Mouse (Mus musculus): Measurements from ENCODE around the gene Acot7. TPM values are rescaled to one million over a fixed set of nuclear protein-coding genes. Genes with fewer than 3 reads are reported as not detected.

The Acot7 gene
- polyA plus RNA-seq, 1 experiment from 2014 or later: 102 TPM

- CTCF ChIA-PET: interaction anchor here (1.0 kb wide), 1 partner anchor 15 kb away, joined by 3 read pairs; no protein-coding TSS in a partner anchor
- DNase-seq (ENCODE audit: low read depth, low spot score) (no peak), ATAC-seq (no peak)
- no peaks in the 10 kb centered on the region for H3K27me3 ChIP-seq
- in situ Hi-C loops (cut with MboI; ENCODE audit: low pct_unique_long_range_greater_than_20kb): no loop called here
- no peak for TF ChIP-seq CTCF (IDR thresholded peaks at IDR 0.05)
- POLR2A ChIA-PET: no interaction called here
Observed at GRCm38 (mm10) chr4:152190096-152190653, 12.2 kb downstream of the Acot7 start.

- ATAC-seq: no peak
- in situ Hi-C loops (cut with MboI; ENCODE audit: low pct_unique_long_range_greater_than_20kb): no loop called here
- no peak for DNase-seq (ENCODE audit: low read depth, low spot score)
- CTCF ChIA-PET: interaction anchor here (1.0 kb wide), 1 partner anchor 14 kb away, joined by 3 read pairs; no protein-coding TSS in a partner anchor
- H3K27me3 ChIP-seq: no peaks in the 10 kb centered on the region
- TF ChIP-seq CTCF (IDR thresholded peaks at IDR 0.05): no peak
- POLR2A ChIA-PET: no interaction called here
Observed at GRCm38 (mm10) chr4:152190701-152191100, 12.8 kb downstream of the Acot7 start.

DNA sequence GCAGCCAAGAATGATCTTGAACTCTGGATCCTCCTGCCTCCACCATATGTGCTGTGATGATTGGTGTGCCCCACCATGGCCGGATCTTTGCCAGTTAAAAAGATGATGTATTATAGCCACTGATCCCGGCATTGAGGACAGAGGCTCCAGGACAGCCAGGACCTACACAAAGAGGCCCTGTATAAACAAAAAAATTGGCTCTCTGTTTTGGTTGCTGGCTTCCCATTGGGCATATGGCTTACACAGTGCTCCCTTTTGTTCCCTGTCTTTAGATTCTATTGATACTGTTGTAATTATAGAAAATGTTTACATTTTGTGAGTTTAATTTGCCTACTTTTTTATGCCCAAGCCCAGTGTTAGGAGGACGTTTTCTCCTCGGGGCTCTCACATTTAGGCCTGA is 14.6 kb downstream of the Acot7 start:
- DNase-seq (ENCODE audit: low read depth, low spot score) (no peak), ATAC-seq (no peak)
- no peaks in the 10 kb centered on the region for H3K27me3 ChIP-seq
- no peak for TF ChIP-seq CTCF (IDR thresholded peaks at IDR 0.05)
- in situ Hi-C loops (cut with MboI; ENCODE audit: low pct_unique_long_range_greater_than_20kb): no loop called here
- ChIA-PET CTCF (no interaction called here), POLR2A (interaction anchor here (0.7 kb wide), 1 partner anchor 14 kb away, joined by 4 read pairs; no protein-coding TSS in a partner anchor)

DNA sequence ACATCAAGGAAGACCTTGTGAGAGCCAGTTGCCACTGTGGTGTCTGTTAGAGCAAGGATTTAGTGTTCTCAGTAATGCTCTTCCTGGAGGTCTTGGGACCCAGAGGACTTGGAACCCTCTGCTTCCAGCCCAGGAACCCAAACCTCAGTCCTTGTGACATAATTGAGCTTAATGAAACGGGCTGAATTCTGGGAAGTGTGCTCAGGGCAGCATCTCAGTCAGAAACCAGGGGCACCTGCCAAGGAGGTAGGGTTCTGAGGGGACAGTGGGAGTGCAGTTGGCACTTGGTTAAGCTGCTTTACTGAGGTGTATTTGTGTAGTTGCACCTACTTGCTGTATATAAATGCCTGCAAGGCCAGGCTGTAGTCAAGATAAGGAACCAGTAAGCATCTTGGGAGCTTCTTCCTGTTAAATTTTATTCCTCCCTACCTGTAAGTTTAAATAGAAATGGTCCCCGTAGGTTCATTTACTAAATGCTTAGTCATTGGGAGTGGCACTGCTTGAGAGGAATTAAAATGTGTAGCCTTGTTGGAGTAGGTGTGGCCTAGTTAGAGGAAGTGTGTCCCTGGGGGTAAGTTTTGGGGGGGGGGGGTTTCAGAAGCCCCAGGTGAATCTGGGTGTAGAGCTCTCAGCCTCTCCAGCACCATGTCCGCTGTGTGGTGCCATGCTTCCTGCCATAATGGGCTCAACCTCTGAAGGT is 16.7 kb downstream of the Acot7 start:
- no peak for DNase-seq (ENCODE audit: low read depth, low spot score)
- in situ Hi-C loops (cut with MboI; ENCODE audit: low pct_unique_long_range_greater_than_20kb): no loop called here
- TF ChIP-seq CTCF (IDR thresholded peaks at IDR 0.05): no peak
- no peaks in the 10 kb centered on the region for H3K27me3 ChIP-seq
- ChIA-PET POLR2A (no interaction called here), CTCF (no interaction called here)
- no peak for ATAC-seq

DNA sequence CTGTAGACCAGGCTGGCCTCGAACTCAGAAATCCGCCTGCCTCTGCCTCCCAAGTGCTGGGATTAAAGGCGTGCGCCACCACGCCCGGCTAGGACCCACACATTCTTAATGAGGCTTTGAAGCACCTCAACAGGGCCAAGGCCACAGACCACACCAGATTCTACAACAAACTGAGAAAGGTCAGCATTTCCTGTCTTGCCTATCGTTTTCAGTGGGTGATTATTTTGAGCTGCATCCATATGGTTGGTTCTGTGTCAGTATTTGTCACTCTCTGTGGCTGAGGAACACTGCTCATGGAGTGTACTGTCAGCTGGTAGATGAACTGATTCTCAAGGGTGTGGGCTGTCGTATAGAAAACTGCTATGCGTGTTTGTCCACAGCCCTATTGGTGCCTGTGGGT is 18.3 kb downstream of the Acot7 start:
- CTCF ChIA-PET: no interaction called here
- no peak for TF ChIP-seq CTCF (IDR thresholded peaks at IDR 0.05)
- ATAC-seq: no peak
- POLR2A ChIA-PET: no interaction called here
- no peak for DNase-seq (ENCODE audit: low read depth, low spot score)
- no peaks in the 10 kb centered on the region for H3K27me3 ChIP-seq
- in situ Hi-C loops (cut with MboI; ENCODE audit: low pct_unique_long_range_greater_than_20kb): no loop called here

DNA sequence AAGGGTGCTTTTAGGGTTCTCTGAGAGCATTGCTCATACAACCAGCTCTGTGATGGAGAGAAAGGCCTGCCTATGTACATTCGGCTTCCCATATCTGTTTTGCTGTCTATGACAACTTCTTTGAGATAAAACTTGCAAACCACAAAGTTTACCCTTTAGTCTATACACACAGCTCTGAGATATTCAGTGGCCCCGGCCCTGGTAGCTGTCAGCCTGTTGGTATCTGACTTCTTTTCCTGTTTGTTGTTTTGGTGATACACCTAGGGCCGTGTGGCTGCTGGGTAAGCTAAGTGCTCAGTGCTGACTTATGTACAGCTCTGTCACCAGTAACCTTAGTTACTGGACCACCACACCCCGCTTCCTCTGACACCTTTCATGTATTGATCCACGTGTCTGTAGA is 19.6 kb downstream of the Acot7 start:
- CTCF ChIA-PET: interaction anchor here (0.8 to 1.7 kb wide), 2 partner anchors 12 to 16 kb away, joined by 3 read pairs; no protein-coding TSS in a partner anchor

GRCm38 (mm10) chr4:152199617-152200016 is 21.7 kb downstream of the Acot7 start:
- TF ChIP-seq CTCF (IDR thresholded peaks at IDR 0.05): no peak
- no peak for ATAC-seq
- in situ Hi-C loops (cut with MboI; ENCODE audit: low pct_unique_long_range_greater_than_20kb): no loop called here
- CTCF ChIA-PET: interaction anchor here (0.8 kb wide), 1 partner anchor 15 kb away, joined by 3 read pairs; no protein-coding TSS in a partner anchor
- H3K27me3 ChIP-seq: no peaks in the 10 kb centered on the region
- POLR2A ChIA-PET: no interaction called here
- DNase-seq (ENCODE audit: low read depth, low spot score): no peak

More for the DNA sequence above, 19.6 kb downstream of the Acot7 start:
- POLR2A ChIA-PET: interaction anchor here (1.0 kb wide), 1 partner anchor 69 kb away, joined by 4 read pairs; no protein-coding TSS in a partner anchor
- no peak for TF ChIP-seq CTCF (IDR thresholded peaks at IDR 0.05)
- H3K27me3 ChIP-seq: no peaks in the 10 kb centered on the region
- no peak for ATAC-seq
- in situ Hi-C loops (cut with MboI; ENCODE audit: low pct_unique_long_range_greater_than_20kb): no loop called here
- DNase-seq (ENCODE audit: low read depth, low spot score): no peak

DNA sequence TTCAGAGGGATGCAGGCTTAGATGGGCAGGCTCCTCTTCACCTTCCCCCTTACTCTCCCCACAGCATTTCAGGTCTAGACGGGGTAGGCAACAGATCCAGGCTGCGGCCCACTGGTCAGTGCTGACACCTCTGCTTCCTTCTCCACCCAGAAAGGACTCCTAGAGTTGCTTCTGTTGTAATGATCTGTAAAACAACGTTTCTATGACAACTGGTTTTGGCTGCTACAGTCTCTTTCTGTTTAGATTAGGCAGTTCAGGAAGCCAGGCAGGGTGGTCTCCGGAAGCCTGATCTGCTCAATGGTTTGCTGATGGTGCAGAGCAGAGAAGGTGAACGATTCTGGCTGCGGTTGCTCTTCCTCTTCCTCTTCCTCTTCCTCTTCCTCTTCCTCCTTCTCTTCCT is 23.6 kb downstream of the Acot7 start:
- ChIA-PET POLR2A (no interaction called here), CTCF (interaction anchor here (0.7 kb wide), 2 partner anchors 15 to 28 kb away, joined by 3 to 4 read pairs; no protein-coding TSS in a partner anchor)
- TF ChIP-seq CTCF (IDR thresholded peaks at IDR 0.05): no peak
- ATAC-seq: no peak
- no peaks in the 10 kb centered on the region for H3K27me3 ChIP-seq
- in situ Hi-C loops (cut with MboI; ENCODE audit: low pct_unique_long_range_greater_than_20kb): no loop called here
- DNase-seq (ENCODE audit: low read depth, low spot score): no peak

GRCm38 (mm10) chr4:152202418-152202817 is 24.5 kb downstream of the Acot7 start:
- CTCF ChIA-PET: no interaction called here

GRCm38 (mm10) chr4:152202905-152203304 is 25.0 kb downstream of the Acot7 start:
- in situ Hi-C loops (cut with MboI; ENCODE audit: low pct_unique_long_range_greater_than_20kb): no loop called here
- DNase-seq (ENCODE audit: low read depth, low spot score): no peak
- ChIA-PET CTCF (interaction anchor here (1.3 kb wide), 1 partner anchor 29 kb away, joined by 4 read pairs; no protein-coding TSS in a partner anchor), POLR2A (interaction anchor here (0.5 to 0.7 kb wide), 3 partner anchors 38 to 294 kb away, joined by 3 to 6 read pairs (median 4); no protein-coding TSS in a partner anchor)
- no peak for TF ChIP-seq CTCF (IDR thresholded peaks at IDR 0.05)
- no peak for ATAC-seq
- H3K27me3 ChIP-seq: no peaks in the 10 kb centered on the region

More at GRCm38 (mm10) chr4:152202418-152202817, 24.5 kb downstream of the Acot7 start:
- ATAC-seq (no peak), DNase-seq (ENCODE audit: low read depth, low spot score) (no peak)
- in situ Hi-C loops (cut with MboI; ENCODE audit: low pct_unique_long_range_greater_than_20kb): no loop called here
- TF ChIP-seq CTCF (IDR thresholded peaks at IDR 0.05): no peak
- POLR2A ChIA-PET: no interaction called here
- no peaks in the 10 kb centered on the region for H3K27me3 ChIP-seq

- no peak for ATAC-seq
- in situ Hi-C loops (cut with MboI; ENCODE audit: low pct_unique_long_range_greater_than_20kb): no loop called here
- ChIA-PET CTCF (interaction anchor here (1.3 to 1.4 kb wide), 2 partner anchors 9 to 14 kb away, joined by 3 read pairs; no protein-coding TSS in a partner anchor), POLR2A (no interaction called here)
- TF ChIP-seq CTCF (IDR thresholded peaks at IDR 0.05): no peak
- no peak for DNase-seq (ENCODE audit: low read depth, low spot score)
- no peaks in the 10 kb centered on the region for H3K27me3 ChIP-seq
Observed at GRCm38 (mm10) chr4:152204663-152205062, 26.7 kb downstream of the Acot7 start.
